Mouse (Mus musculus) C2C12 (cell line): Measurements from ENCODE around the gene Rapgef2. TPM values are rescaled to one million over a fixed set of nuclear protein-coding genes. Genes with fewer than 3 reads are reported as not detected.
A peak's percentile ranks its signal among the peaks of the same experiment; 100 is the strongest.

Experiments
- H3K27me3 ChIP-seq: one replicate; pipeline ENCODE4 v1.6.1; 2011; ENCODE audit not compliant: control insufficient read depth, insufficient read depth, insufficient read length
- H3K36me3 ChIP-seq: one replicate; pipeline ENCODE4 v1.6.1; 2011; ENCODE audit not compliant: control insufficient read depth, insufficient read depth
- H3K4me3 ChIP-seq: one replicate; pipeline ENCODE4 v1.5.1; 2011; ENCODE audit warnings: mild to moderate bottlenecking, control low read depth; ENCODE audit not compliant: poor library complexity, insufficient read depth, severe bottlenecking
- H3K79me2 ChIP-seq: one replicate; pipeline ENCODE4 v1.6.1; 2011; ENCODE audit not compliant: control insufficient read depth, insufficient read depth
- H3K79me3 ChIP-seq: one replicate; pipeline ENCODE4 v1.6.1; 2011; ENCODE audit warnings: low read depth, control low read depth
- H3ac ChIP-seq: one replicate; pipeline ENCODE3; 2011; ENCODE audit warnings: low read depth; ENCODE audit not compliant: control insufficient read depth, insufficient read length
- CEBPB ChIP-seq: IDR thresholded peaks from one replicate; pipeline ENCODE4 v1.6.1; 2011; ENCODE audit warnings: low read depth, mild to moderate bottlenecking, control low read depth, moderate library complexity
- CTCF ChIP-seq: IDR thresholded peaks from one replicate; pipeline ENCODE4 v1.5.1; 2011; ENCODE audit not compliant: control insufficient read depth, insufficient read depth, insufficient read length
- FOSL1 ChIP-seq: IDR thresholded peaks from one replicate; pipeline ENCODE4 v1.8.0; 2011; ENCODE audit warnings: mild to moderate bottlenecking, low read length; ENCODE audit not compliant: poor library complexity, insufficient read depth, severe bottlenecking
- MAX ChIP-seq: IDR thresholded peaks from one replicate; pipeline ENCODE4 v1.6.1; 2011; ENCODE audit warnings: mild to moderate bottlenecking, control low read depth
- MYOD1 ChIP-seq: IDR thresholded peaks from one replicate; pipeline ENCODE4 v1.6.1; 2011; ENCODE audit warnings: low read depth; ENCODE audit not compliant: control insufficient read depth, insufficient read length
- MYOG ChIP-seq: IDR thresholded peaks from one replicate; pipeline ENCODE4 v1.6.1; 2011; ENCODE audit not compliant: control insufficient read depth, insufficient read length; ENCODE audit errors: extremely low read depth
- USF1 ChIP-seq: IDR thresholded peaks from one replicate; pipeline ENCODE4 v1.6.1; 2011; ENCODE audit warnings: low read depth, mild to moderate bottlenecking, control low read depth, moderate library complexity
- polyA plus RNA-seq: library from polyadenylated mRNA; unstranded; fragments of >200 nt; fragmentation: generic; extraction: Trizol; gene quantifications from one replicate; pipeline ENCODE4 v1.2.1, GENCODE M21; 2012; ENCODE audit warnings: missing spikeins

Rapgef2 gene
- polyA plus RNA-seq, 1 experiment = 5.6 TPM

GRCm38 (mm10) chr3:79139245-79139644 is 147.1 kb downstream of the Rapgef2 start:
- TF ChIP-seq MYOG = no peak
- TF ChIP-seq FOSL1 = no peak
- no peak for TF ChIP-seq MYOD1
- TF ChIP-seq CTCF = no peak
- TF ChIP-seq MAX = no peak
- Histone ChIP-seq H3K79me3 (peaks cover 26% of the 10 kb centered on the region), H3ac (no peak overlapping the region), H3K4me3 (no peak overlapping the region), H3K79me2 (peaks cover 77% of the 10 kb centered on the region), H3K36me3 (no peaks in the 10 kb centered on the region), H3K27me3 (no peaks in the 10 kb centered on the region)

- TF ChIP-seq FOSL1 (no peak), CTCF (no peak), MYOG (no peak), CEBPB (no peak), MAX (no peak)
- Histone ChIP-seq H3K27me3 (no peaks in the 10 kb centered on the region), H3K36me3 (no peaks in the 10 kb centered on the region)
Observed at GRCm38 (mm10) chr3:79138601-79139000, 147.7 kb downstream of the Rapgef2 start.

GRCm38 (mm10) chr3:79130991-79131390 is 155.3 kb downstream of the Rapgef2 start:
- H3K4me3 ChIP-seq = no peak overlapping the region
- no peaks in the 10 kb centered on the region for H3K27me3 ChIP-seq
- no peaks in the 10 kb centered on the region for H3K36me3 ChIP-seq
- H3K79me3 ChIP-seq = peaks cover 4% of the 10 kb centered on the region
- no peak overlapping the region for H3ac ChIP-seq
- H3K79me2 ChIP-seq = peaks cover 44% of the 10 kb centered on the region
- TF ChIP-seq CTCF (no peak), MYOD1 (no peak), CEBPB (no peak), FOSL1 (no peak), MYOG (no peak), MAX (no peak), USF1 (no peak)

More at GRCm38 (mm10) chr3:79138601-79139000, 147.7 kb downstream of the Rapgef2 start:
- Histone ChIP-seq H3K4me3 (no peak overlapping the region), H3K79me2 (peaks cover 80% of the 10 kb centered on the region), H3ac (no peak overlapping the region), H3K79me3 (peaks cover 26% of the 10 kb centered on the region)

- TF ChIP-seq MYOD1 = no peak
- TF ChIP-seq USF1 = peak; percentile 49
- TF ChIP-seq MYOG = no peak
- no peak for TF ChIP-seq CEBPB
- peak; percentile 44 for TF ChIP-seq MAX
- no peak for TF ChIP-seq CTCF
- TF ChIP-seq FOSL1 = no peak
- no peak overlapping the region for H3K4me3 ChIP-seq
Observed at GRCm38 (mm10) chr3:79129044-79129600, 157.2 kb downstream of the Rapgef2 start.

GRCm38 (mm10) chr3:79127797-79128196 is 158.5 kb downstream of the Rapgef2 start:
- H3K27me3 ChIP-seq = no peaks in the 10 kb centered on the region
- H3K36me3 ChIP-seq = no peaks in the 10 kb centered on the region
- H3K79me2 ChIP-seq = peaks cover 33% of the 10 kb centered on the region
- peaks cover 5% of the 10 kb centered on the region for H3K79me3 ChIP-seq
- no peak overlapping the region for H3ac ChIP-seq
- TF ChIP-seq MAX (no peak), CEBPB (no peak), USF1 (no peak), FOSL1 (no peak), MYOD1 (no peak), MYOG (no peak), CTCF (no peak)
- H3K4me3 ChIP-seq = no peak overlapping the region

More at GRCm38 (mm10) chr3:79129044-79129600, 157.2 kb downstream of the Rapgef2 start:
- H3K79me2 ChIP-seq = peaks cover 38% of the 10 kb centered on the region
- H3K36me3 ChIP-seq = no peaks in the 10 kb centered on the region
- H3K79me3 ChIP-seq = peaks cover 5% of the 10 kb centered on the region
- H3ac ChIP-seq = peak overlapping the region; percentile 42
- no peaks in the 10 kb centered on the region for H3K27me3 ChIP-seq

- TF ChIP-seq USF1 = no peak
- no peak for TF ChIP-seq CTCF
- TF ChIP-seq MYOG = no peak
- TF ChIP-seq MYOD1 = no peak
- no peak for TF ChIP-seq CEBPB
- TF ChIP-seq FOSL1 = no peak
- no peak for TF ChIP-seq MAX
- Histone ChIP-seq H3ac (no peak overlapping the region), H3K4me3 (no peak overlapping the region), H3K36me3 (no peaks in the 10 kb centered on the region), H3K79me2 (peaks cover 30% of the 10 kb centered on the region), H3K79me3 (peaks cover 5% of the 10 kb centered on the region), H3K27me3 (no peaks in the 10 kb centered on the region)
Observed at GRCm38 (mm10) chr3:79126857-79127256, 159.5 kb downstream of the Rapgef2 start.
